Mouse (Mus musculus) intestine, postnatal 0 days (tissue): ENCODE measurements around the gene Anxa3. TPM values are rescaled to one million over a fixed set of nuclear protein-coding genes. Genes with fewer than 3 reads are reported as not detected.

Experiments used
- ATAC-seq: fragments of 200-750 bp; cut with Nextera tagmentation; 2 replicates; pipeline ENCODE4 v1.8.0; 2017; ENCODE audit warnings: mild to moderate bottlenecking, moderate TSS enrichment, moderate library complexity
- H3K27ac ChIP-seq: fragments of 300-500 bp; sonication (generic); 2 replicates; pipeline ENCODE4 v1.5.1; 2014; ENCODE audit warnings: mild to moderate bottlenecking, low read depth, low read length, moderate library complexity
- H3K27me3 ChIP-seq: fragments of 300-500 bp; sonication (generic); replicated peaks from 2 replicates; pipeline ENCODE4 v1.6.1; 2014; ENCODE audit warnings: low read length, mixed read lengths; ENCODE audit not compliant: control insufficient read depth, insufficient read depth
- H3K36me3 ChIP-seq: fragments of 300-500 bp; sonication (generic); 2 replicates; pipeline ENCODE4 v1.6.1; 2014; ENCODE audit warnings: mild to moderate bottlenecking, moderate library complexity; ENCODE audit not compliant: control insufficient read depth, insufficient read depth
- H3K4me1 ChIP-seq: fragments of 300-500 bp; sonication (generic); replicated peaks from 2 replicates; pipeline ENCODE4 v1.6.1; 2014; ENCODE audit warnings: antibody characterized with exemption, low read length, mixed read lengths; ENCODE audit not compliant: control insufficient read depth, insufficient read depth
- H3K4me2 ChIP-seq: fragments of 300-500 bp; sonication (generic); replicated peaks from 2 replicates; pipeline ENCODE4 v1.6.1; 2014; ENCODE audit warnings: low read depth, mild to moderate bottlenecking, moderate library complexity
- H3K4me3 ChIP-seq: fragments of 300-500 bp; sonication (generic); 2 replicates; pipeline ENCODE4 v1.5.1; 2014; ENCODE audit warnings: low read depth, low read length
- H3K9ac ChIP-seq: fragments of 300-500 bp; sonication (generic); 2 replicates; pipeline ENCODE4 v1.6.1; 2014; ENCODE audit warnings: mild to moderate bottlenecking, low read depth, low read length
- H3K9me3 ChIP-seq: fragments of 300-500 bp; sonication (generic); 2 replicates; pipeline ENCODE4 v1.6.1; 2016; ENCODE audit warnings: mixed run types; ENCODE audit not compliant: control insufficient read depth
- CTCF ChIP-seq: sonication (generic); IDR thresholded peaks from 2 replicates; pipeline ENCODE4 v1.5.1; 2016; ENCODE audit warnings: low read depth, mild to moderate bottlenecking, control low read depth, antibody characterized with exemption, moderate library complexity
- WGBS: fragments of 180-500 bp; shearing (Covaris S2); extraction: QIAGEN DNeasy Blood & Tissue Kit; methylation state at CpG from one replicate; pipeline ENCODE4 v1.1.7; 2014; 5-methylcytosine and 5-hydroxymethylcytosine counted together
- polyA plus RNA-seq: library from polyadenylated mRNA; unstranded; fragments of >200 nt; fragmentation: Nextera tagmentation; extraction: Ambion mirVana; gene quantifications from 2 replicates; pipeline ENCODE4 v1.2.1, GENCODE M21; 2015

The Anxa3 gene
- polyA plus RNA-seq, 1 experiment from 2014 or later: 32.1 TPM

DNA sequence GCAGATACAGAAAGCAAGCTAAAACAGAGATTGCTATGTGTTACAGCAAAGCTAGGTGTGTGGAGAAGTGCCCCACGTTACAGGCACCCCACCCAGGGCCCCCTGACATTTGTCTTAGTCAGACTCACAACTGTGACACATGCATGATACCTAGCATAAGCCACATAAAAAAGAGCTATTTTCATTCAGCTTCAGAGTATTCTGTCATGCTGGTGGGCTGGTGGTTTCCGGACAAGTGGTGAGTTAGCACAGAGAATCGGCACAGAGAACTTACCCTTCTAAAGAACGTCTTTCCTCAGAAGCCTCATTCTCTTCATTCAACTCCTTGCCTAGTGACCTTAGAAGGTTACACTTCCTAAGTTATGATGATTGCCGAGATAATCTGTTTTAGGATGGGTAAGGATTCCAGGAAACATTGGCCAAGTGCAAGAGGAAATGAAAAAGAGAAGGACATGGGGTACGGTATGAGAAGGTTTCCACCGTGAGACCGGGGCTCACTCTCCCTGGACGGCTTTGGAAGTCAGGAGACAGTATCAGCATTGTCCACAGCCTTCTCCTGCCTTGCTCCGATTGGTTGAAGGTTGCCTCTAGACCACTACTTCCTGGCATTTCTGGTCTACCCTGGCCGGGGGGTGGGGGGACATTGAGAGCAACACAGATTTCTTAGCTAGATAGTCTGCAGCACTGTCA lies 85.9 kb downstream of the Anxa3 start:
- Histone ChIP-seq H3K4me3 (no peak overlapping the region), H3K9ac (no peak overlapping the region), H3K4me1 (no peaks in the 10 kb centered on the region), H3K9me3 (0 out of 2 replicates have a peak, but pooled peaks cover 5% of the 10 kb centered on the region), H3K36me3 (no peaks in the 10 kb centered on the region), H3K4me2 (no peak overlapping the region), H3K27ac (no peak overlapping the region), H3K27me3 (no peaks in the 10 kb centered on the region)
- 94% methylated on average over 11 of the region's 11 CpGs for WGBS
- ATAC-seq: no peak
- TF ChIP-seq CTCF: no peak

DNA sequence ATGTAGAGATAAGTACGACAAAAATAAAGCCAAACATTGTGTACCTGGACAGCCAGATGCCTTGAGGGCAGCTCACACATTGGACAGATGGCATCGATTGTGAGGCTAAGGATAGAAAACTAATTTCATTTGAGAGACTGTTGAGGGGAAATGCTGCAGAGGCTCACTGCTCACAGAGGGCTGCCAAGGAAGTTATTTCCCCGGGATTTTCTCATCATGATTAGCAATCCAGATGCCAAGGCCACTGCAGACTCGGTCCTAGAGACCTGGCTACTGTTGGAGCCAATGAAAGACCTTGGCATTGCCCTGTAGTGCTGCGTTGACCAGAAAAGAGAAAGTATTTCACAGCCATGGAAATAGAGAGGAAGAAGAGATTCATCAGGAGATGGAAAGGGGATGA lies 87.1 kb downstream of the Anxa3 start:
- 80% methylated on average over 5 of the region's 5 CpGs for WGBS
- no peak for TF ChIP-seq CTCF

DNA sequence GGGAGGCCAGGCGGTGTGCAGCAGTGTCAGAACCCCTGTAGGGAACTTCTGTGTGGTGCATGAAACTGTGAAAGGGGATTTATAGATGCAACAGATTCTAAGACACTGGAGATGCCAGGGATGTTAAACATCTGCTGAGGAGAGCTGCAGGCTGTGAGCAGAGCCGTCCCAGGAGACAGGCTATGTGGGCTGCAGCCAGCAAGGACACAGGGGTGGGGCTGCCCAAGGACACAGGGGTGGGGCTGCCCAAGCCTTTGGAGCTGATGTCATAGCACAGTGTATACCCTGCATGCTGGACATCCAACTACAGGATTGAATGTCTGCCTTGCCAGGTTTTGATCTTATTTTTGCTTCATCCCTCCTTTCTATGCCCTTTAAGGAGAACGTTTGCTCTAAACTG lies 88.0 kb downstream of the Anxa3 start:
- no peak overlapping the region for H3K4me2 ChIP-seq
- no peak overlapping the region for H3K4me3 ChIP-seq
- H3K27ac ChIP-seq: no peak overlapping the region
- no peaks in the 10 kb centered on the region for H3K4me1 ChIP-seq
- WGBS: 63% methylated on average over 3 of the region's 3 CpGs
- H3K9ac ChIP-seq: no peak overlapping the region
- no peak for TF ChIP-seq CTCF
- ATAC-seq: no peak
- no peaks in the 10 kb centered on the region for H3K36me3 ChIP-seq
- no peaks in the 10 kb centered on the region for H3K27me3 ChIP-seq
- H3K9me3 ChIP-seq: 0 out of 2 replicates have a peak, but pooled peaks cover 5% of the 10 kb centered on the region

More for the DNA sequence above, 87.1 kb downstream of the Anxa3 start:
- Histone ChIP-seq H3K4me3 (no peak overlapping the region), H3K36me3 (no peaks in the 10 kb centered on the region), H3K4me1 (no peaks in the 10 kb centered on the region), H3K9ac (no peak overlapping the region), H3K27ac (no peak overlapping the region), H3K4me2 (no peak overlapping the region), H3K9me3 (0 out of 2 replicates have a peak, but pooled peaks cover 5% of the 10 kb centered on the region), H3K27me3 (no peaks in the 10 kb centered on the region)
- ATAC-seq: no peak

DNA sequence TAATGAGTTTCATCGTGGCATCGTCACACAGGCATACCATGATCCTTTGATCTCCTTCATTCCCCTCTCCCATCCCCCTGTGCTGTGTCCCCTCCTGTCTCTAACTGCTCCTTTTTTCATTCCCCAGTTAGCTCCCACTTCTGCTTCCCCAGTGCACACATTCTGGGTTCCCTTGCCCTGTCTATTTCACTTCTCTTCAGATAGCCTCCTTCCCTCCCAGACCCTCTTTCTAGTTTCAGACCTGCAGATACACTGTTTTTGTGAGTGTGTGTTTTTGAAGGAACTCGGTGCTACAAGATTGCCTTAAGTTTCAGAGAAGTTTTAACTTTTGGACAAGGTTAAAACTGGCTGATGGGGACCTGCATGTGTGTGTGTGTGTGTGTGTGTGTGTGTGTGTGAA lies 88.5 kb downstream of the Anxa3 start:
- no peak overlapping the region for H3K9ac ChIP-seq
- no peak overlapping the region for H3K27ac ChIP-seq
- 75% methylated on average over 3 of the region's 3 CpGs for WGBS
- ATAC-seq: no peak
- no peak overlapping the region for H3K4me2 ChIP-seq
- no peak for TF ChIP-seq CTCF
- 0 out of 2 replicates have a peak, but pooled peaks cover 5% of the 10 kb centered on the region for H3K9me3 ChIP-seq
- H3K36me3 ChIP-seq: no peaks in the 10 kb centered on the region
- no peaks in the 10 kb centered on the region for H3K4me1 ChIP-seq
- no peak overlapping the region for H3K4me3 ChIP-seq
- no peaks in the 10 kb centered on the region for H3K27me3 ChIP-seq

DNA sequence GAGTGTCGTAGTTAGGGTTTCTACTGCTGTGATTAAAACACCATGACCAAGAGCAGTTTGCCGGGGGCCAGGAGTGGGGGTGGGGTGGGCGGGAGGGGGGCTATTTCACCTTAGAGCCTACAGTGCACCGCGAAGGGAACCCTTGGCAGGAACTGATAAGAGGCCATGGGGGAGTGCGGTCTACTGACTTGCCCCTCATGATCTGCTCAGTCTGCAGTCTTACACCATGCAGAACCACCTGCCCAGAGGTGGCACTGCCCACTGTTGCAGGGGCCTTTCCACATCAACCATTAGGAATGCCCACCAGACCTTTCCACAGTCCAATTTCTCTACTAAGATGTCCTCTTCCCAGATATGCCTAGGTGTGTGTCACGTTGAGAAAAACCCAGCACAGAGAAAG lies 92.1 kb downstream of the Anxa3 start:
- WGBS: 82% methylated on average over 7 of the region's 7 CpGs
- H3K9me3 ChIP-seq: no peaks in the 10 kb centered on the region
- ATAC-seq: no peak
- no peak overlapping the region for H3K9ac ChIP-seq
- no peaks in the 10 kb centered on the region for H3K4me1 ChIP-seq
- H3K4me2 ChIP-seq: no peak overlapping the region
- H3K4me3 ChIP-seq: no peak overlapping the region
- H3K27me3 ChIP-seq: no peaks in the 10 kb centered on the region
- no peak for TF ChIP-seq CTCF
- no peaks in the 10 kb centered on the region for H3K36me3 ChIP-seq
- H3K27ac ChIP-seq: no peak overlapping the region

- H3K9ac ChIP-seq: no peak overlapping the region
- WGBS: 91% methylated on average over 3 of the region's 3 CpGs
- no peak for ATAC-seq
Measured at GRCm38 (mm10) chr5:96888396-96888795, 95.3 kb downstream of the Anxa3 start.

More at GRCm38 (mm10) chr5:96888396-96888795, 95.3 kb downstream of the Anxa3 start:
- Histone ChIP-seq H3K36me3 (no peaks in the 10 kb centered on the region), H3K27ac (no peak overlapping the region), H3K4me3 (no peak overlapping the region), H3K9me3 (no peaks in the 10 kb centered on the region), H3K4me1 (no peaks in the 10 kb centered on the region), H3K4me2 (no peak overlapping the region), H3K27me3 (no peaks in the 10 kb centered on the region)
- no peak for TF ChIP-seq CTCF
